Mouse (Mus musculus) CH12.LX (cell line): ENCODE data around the gene Plk3. TPM values are rescaled to one million over a fixed set of nuclear protein-coding genes. Genes with fewer than 3 reads are reported as not detected.

Experiments
- DNase-seq: peaks from one replicate; pipeline ENCODE4 v3.0.0-alpha.2; 2013; ENCODE audit errors: extremely low read depth
- H3K27ac ChIP-seq: 2 replicates; pipeline ENCODE4 v1.5.1; 2012; ENCODE audit warnings: low read depth, mild to moderate bottlenecking, control low read depth, moderate library complexity; ENCODE audit not compliant: insufficient read depth
- H3K27me3 ChIP-seq: replicated peaks from 2 replicates; pipeline ENCODE3; 2012; ENCODE audit warnings: inconsistent platforms
- H3K36me3 ChIP-seq, 2 experiments: replicated peaks in 1 of 2; 2 replicates each; pipeline versions ENCODE3 to v1.6.1; 2012; ENCODE audit warnings: inconsistent platforms in 1 of 2, low read length in 1 of 2, mild to moderate bottlenecking in 1 of 2, mixed read lengths in 1 of 2, moderate library complexity in 1 of 2; ENCODE audit not compliant: control insufficient read depth in 1 of 2, insufficient read depth in 1 of 2
- H3K4me1 ChIP-seq, 2 experiments: 2 replicates each; pipeline ENCODE4 v1.6.1; 2012; ENCODE audit warnings: inconsistent platforms in 1 of 2, moderate library complexity in 1 of 2; ENCODE audit not compliant: insufficient read depth in 2 of 2, control insufficient read depth in 1 of 2
- H3K4me2 ChIP-seq: 2 replicates; pipeline ENCODE4 v1.6.1; 2012; ENCODE audit warnings: low read depth, mild to moderate bottlenecking, control low read depth; ENCODE audit not compliant: poor library complexity, insufficient read depth, severe bottlenecking
- H3K4me3 ChIP-seq, 3 experiments: fragments of 150-350 bp in 1 of 3; sonication (generic) in 1 of 3; replicated peaks in 1 of 3; 2 replicates each; pipeline versions ENCODE3 to v1.5.1; 2011 to 2012; ENCODE audit warnings: low read depth in 2 of 3, low read length in 2 of 3, mild to moderate bottlenecking in 2 of 3, moderate library complexity in 2 of 3, control low read depth in 1 of 3, improper control_type of control experiment in 1 of 3, inconsistent platforms in 1 of 3, mixed read lengths in 1 of 3; ENCODE audit not compliant: poor library complexity in 1 of 3
- H3K79me2 ChIP-seq: replicated peaks from 2 replicates; pipeline ENCODE4 v1.6.1; 2012; ENCODE audit warnings: mild to moderate bottlenecking, moderate library complexity; ENCODE audit not compliant: control insufficient read depth, poor library complexity, insufficient read depth, severe bottlenecking; ENCODE audit errors: extremely low read depth
- H3K9ac ChIP-seq: 2 replicates; pipeline ENCODE4 v1.6.1; 2012; ENCODE audit warnings: low read depth, mild to moderate bottlenecking, control low read depth, moderate library complexity; ENCODE audit not compliant: insufficient read depth
- H3K9me3 ChIP-seq: replicated peaks from 2 replicates; pipeline ENCODE3; 2012; ENCODE audit warnings: low read length, inconsistent platforms, mixed read lengths
- BHLHE40 ChIP-seq: IDR thresholded peaks from 2 replicates; pipeline ENCODE4 v1.6.1; 2011; ENCODE audit warnings: mild to moderate bottlenecking, low read depth, low read length, improper control_type of control experiment
- CHD1 ChIP-seq: IDR thresholded peaks from 2 replicates; pipeline ENCODE4 v1.6.1; 2012; ENCODE audit warnings: low read depth, low read length, improper control_type of control experiment, inconsistent platforms
- CHD2 ChIP-seq: IDR thresholded peaks from 2 replicates; pipeline ENCODE4 v1.6.1; 2011; ENCODE audit warnings: low read length, improper control_type of control experiment
- EP300 ChIP-seq: IDR thresholded peaks from 2 replicates; pipeline ENCODE4 v1.6.1; 2011; ENCODE audit warnings: low read length, improper control_type of control experiment
- GABPA ChIP-seq: IDR thresholded peaks from 2 replicates; pipeline ENCODE4 v1.6.1; 2012; ENCODE audit warnings: low read depth, low read length, improper control_type of control experiment, inconsistent platforms; ENCODE audit not compliant: insufficient replicate concordance
- HCFC1 ChIP-seq: IDR thresholded peaks from 2 replicates; pipeline ENCODE4 v1.6.1; 2012; ENCODE audit warnings: low read depth, mild to moderate bottlenecking, inconsistent platforms, low read length, improper control_type of control experiment
- JUN ChIP-seq: IDR thresholded peaks from 2 replicates; pipeline ENCODE4 v1.6.1; 2011; ENCODE audit warnings: low read depth, mild to moderate bottlenecking, low read length, improper control_type of control experiment, moderate library complexity; ENCODE audit not compliant: insufficient read depth
- JUND ChIP-seq: conservative IDR thresholded peaks from 2 replicates; pipeline ENCODE4 v1.6.1; 2011; ENCODE audit warnings: low read depth, low read length, improper control_type of control experiment
- KAT2A ChIP-seq: IDR thresholded peaks from 2 replicates; pipeline ENCODE4 v1.6.1; 2012; ENCODE audit warnings: low read length, improper control_type of control experiment, inconsistent platforms; ENCODE audit not compliant: insufficient replicate concordance
- MAX ChIP-seq: IDR thresholded peaks from 2 replicates; pipeline ENCODE4 v1.6.1; 2011; ENCODE audit warnings: low read length, improper control_type of control experiment
- MYC ChIP-seq: IDR thresholded peaks from 2 replicates; pipeline ENCODE4 v1.6.1; 2011; ENCODE audit warnings: low read depth, mild to moderate bottlenecking, improper control_type of control experiment, low read length
- NRF1 ChIP-seq: IDR thresholded peaks from 2 replicates; pipeline ENCODE4 v1.6.1; 2014; ENCODE audit warnings: low read depth, mild to moderate bottlenecking, inconsistent platforms, low read length, improper control_type of control experiment, moderate library complexity
- PAX5 ChIP-seq: IDR thresholded peaks from 2 replicates; pipeline ENCODE4 v1.6.1; 2012; ENCODE audit warnings: low read length, inconsistent platforms, mixed read lengths
- POLR2A ChIP-seq: IDR thresholded peaks from 2 replicates; pipeline ENCODE4 v1.6.1; 2011; ENCODE audit warnings: low read depth, mild to moderate bottlenecking, improper control_type of control experiment, low read length
- RAD21 ChIP-seq: IDR thresholded peaks from 2 replicates; pipeline ENCODE4 v1.6.1; 2011; ENCODE audit warnings: low read depth, mild to moderate bottlenecking, low read length, improper control_type of control experiment, moderate library complexity
- SIN3A ChIP-seq: IDR thresholded peaks from 2 replicates; pipeline ENCODE4 v1.6.1; 2012; ENCODE audit warnings: low read length, improper control_type of control experiment, inconsistent platforms
- SMC3 ChIP-seq: IDR thresholded peaks from 2 replicates; pipeline ENCODE4 v1.6.1; 2011; ENCODE audit warnings: low read depth, low read length, improper control_type of control experiment
- TBP ChIP-seq: conservative IDR thresholded peaks from 2 replicates; pipeline ENCODE4 v1.6.1; 2011; ENCODE audit warnings: low read depth, low read length, improper control_type of control experiment
- USF2 ChIP-seq: conservative IDR thresholded peaks from 2 replicates; pipeline ENCODE4 v1.6.1; 2011; ENCODE audit warnings: low read depth, low read length, improper control_type of control experiment
- ZKSCAN1 ChIP-seq: IDR thresholded peaks from 2 replicates; pipeline ENCODE4 v1.6.1; 2012; ENCODE audit warnings: low read depth, inconsistent platforms, low read length, improper control_type of control experiment, borderline replicate concordance
- ZMIZ1 ChIP-seq: IDR thresholded peaks from 2 replicates; pipeline ENCODE4 v1.6.1; 2012; ENCODE audit warnings: low read depth, mild to moderate bottlenecking, inconsistent platforms, low read length, improper control_type of control experiment
- ZNF384 ChIP-seq: IDR thresholded peaks from 2 replicates; pipeline ENCODE4 v1.6.1; 2012; ENCODE audit warnings: low read depth, low read length, improper control_type of control experiment, inconsistent platforms
- dilution Hi-C: fragments of 300-500 bp; cut with MboI; formaldehyde crosslinking; loops from 2 replicates; pipeline ENCODE4 v1.14.3; 2020; ENCODE audit warnings: low sequenced_read_pairs; ENCODE audit not compliant: extremely low pct_unique_long_range_greater_than_20kb, extremely low pct_ligation_motif_present
- in situ Hi-C: fragments of 300-500 bp; cut with MboI; formaldehyde crosslinking; loops from 3 replicates; pipeline ENCODE4 v1.14.3; 2019; ENCODE audit warnings: low sequenced_read_pairs, low pct_ligation_motif_present, low pct_unique_long_range_greater_than_20kb, mixed read lengths
- polyA plus RNA-seq: library from polyadenylated mRNA; unstranded; fragments of >175 nt; gene quantifications from 2 replicates; pipeline ENCODE4 v1.2.1, GENCODE M21; 2012; ENCODE audit warnings: low read depth; ENCODE audit not compliant: insufficient read length
- total RNA-seq, 2 experiments: library from RNA; depleted of rRNA; stranded (reverse); fragments of 300-350 nt in 1 of 2; fragments of >200 nt in 1 of 2; gene quantifications; 2 replicates each; pipeline ENCODE4 v1.2.3; 2012 to 2014

Gene Plk3
- total and polyA plus RNA-seq, 3 experiments: 8.8 to 18.5 (median 12.0) TPM

DNA sequence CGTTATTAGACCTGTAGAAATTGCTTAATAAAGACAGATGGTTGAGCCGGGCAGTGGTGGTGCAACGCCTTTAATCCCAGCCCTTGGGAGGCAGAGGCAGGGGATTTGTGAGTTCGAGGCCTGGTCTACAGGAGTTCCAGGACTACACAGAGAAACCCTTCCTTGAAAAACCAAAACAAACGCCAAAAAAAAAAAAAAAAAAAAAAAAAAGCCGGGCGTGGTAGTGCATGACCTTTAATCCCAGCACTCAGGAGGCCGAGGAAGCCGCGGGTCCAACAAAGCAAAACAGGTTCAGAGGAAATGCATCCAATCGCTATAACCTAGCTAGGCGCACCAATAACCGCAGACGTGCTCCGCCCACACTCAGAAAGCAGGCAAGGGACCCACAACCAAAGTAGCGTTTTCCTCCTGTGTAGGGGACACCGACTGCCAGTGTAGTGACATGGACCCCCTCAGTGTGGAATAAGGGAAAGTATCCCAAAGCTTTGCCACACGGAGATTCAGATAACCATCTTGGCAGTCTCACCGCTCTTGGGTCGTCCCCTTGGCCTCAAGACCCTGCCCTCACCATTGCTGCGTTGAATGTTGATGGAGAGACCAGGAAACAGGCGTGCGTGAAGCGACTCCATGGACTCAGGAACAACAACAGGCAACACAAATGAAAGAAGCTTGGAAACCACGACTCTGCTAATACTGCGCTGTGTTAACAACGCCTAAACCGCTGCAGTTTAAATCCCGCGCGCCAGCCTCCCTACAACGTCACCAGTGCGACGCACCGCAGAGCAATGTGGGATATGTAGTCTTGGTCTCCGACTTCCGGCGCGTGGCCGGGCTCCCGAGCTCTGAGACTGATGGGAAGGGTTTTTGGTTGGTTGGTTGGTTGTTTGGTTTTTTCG lies 48.3 kb upstream of the Plk3 start, which contains the start of gene Kif2c (continued):
- TF ChIP-seq JUND (no peak), ZKSCAN1 (no peak; the same call in 1 of the 2 replicates), POLR2A (peak; percentile 84), JUN (no peak), GABPA (peak; percentile 92; the same call in 1 of the 2 replicates), CHD2 (peak; percentile 94), MYC (peak; percentile 75), NRF1 (peak; percentile 41)

DNA sequence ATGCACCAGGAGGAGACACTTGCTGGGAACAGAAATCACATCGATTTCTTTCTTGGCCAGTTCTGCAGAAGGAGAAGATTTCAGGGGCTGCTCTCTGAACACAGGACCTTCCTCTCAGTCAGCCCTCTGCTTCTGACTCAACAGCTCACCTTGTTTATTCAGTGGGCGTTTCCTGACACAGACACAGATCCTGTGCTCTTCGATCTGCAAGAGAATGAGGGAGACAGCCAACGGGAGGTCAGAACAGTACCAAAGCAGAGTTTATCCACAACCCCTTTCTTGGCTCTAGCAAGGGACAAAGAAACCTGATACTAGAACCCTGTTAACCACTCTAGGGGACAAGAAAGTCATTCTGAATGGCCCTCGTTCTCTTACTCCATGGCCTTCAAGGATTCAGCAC lies 36.2 kb upstream of the Plk3 start:
- Histone ChIP-seq H3K79me2 (no peaks in the 10 kb centered on the region), H3K27me3 (no peaks in the 10 kb centered on the region), H3K4me2 (no peak overlapping the region), H3K9ac (no peak overlapping the region), H3K9me3 (no peaks in the 10 kb centered on the region), H3K27ac (no peak overlapping the region), H3K36me3 (peaks cover 90 to 98% of the 10 kb centered on the region in 2 experiments), H3K4me1 (peaks cover 0 to 13% of the 10 kb centered on the region in 2 experiments; a peak in 1 of 4 replicates), H3K4me3 (no peak overlapping the region)
- dilution Hi-C loops: no loop called here
- DNase-seq: no peak
- TF ChIP-seq EP300: no peak
- TF ChIP-seq ZMIZ1: no peak
- in situ Hi-C loops: no loop called here

DNA sequence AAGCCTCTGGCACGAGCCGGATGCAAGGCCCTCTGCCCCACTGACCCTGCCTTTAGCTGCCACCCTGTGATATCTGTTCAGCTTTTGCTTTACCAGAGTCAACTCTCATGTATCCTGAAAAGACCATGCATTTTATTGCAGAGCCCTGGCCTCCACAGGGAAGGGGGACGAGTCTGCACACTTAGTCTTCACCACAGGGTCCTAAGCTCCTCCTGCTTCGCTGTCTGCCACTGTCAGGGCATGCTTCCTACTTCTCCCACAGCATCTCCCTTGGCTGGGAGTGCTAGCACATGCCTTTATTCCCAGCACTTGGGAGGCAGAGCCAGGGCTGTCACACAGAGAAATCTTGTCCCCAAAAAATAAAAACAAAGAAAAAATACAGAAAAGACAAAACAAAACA lies 27.4 kb upstream of the Plk3 start:
- in situ Hi-C loops: no loop called here
- TF ChIP-seq HCFC1 (no peak), TBP (no peak), CHD1 (no peak), CHD2 (no peak), EP300 (no peak), SMC3 (no peak), GABPA (no peak), PAX5 (no peak), JUN (no peak), NRF1 (no peak), MAX (no peak), SIN3A (no peak), USF2 (no peak), BHLHE40 (no peak), KAT2A (no peak), ZNF384 (no peak), RAD21 (no peak)
- TF ChIP-seq, all 38 proteins: peak for 0

More for the DNA sequence above, 27.4 kb upstream of the Plk3 start:
- H3K4me1 ChIP-seq: peaks cover 0 to 5% of the 10 kb centered on the region in 2 experiments; a peak in 1 of 4 replicates
- H3K79me2 ChIP-seq: no peaks in the 10 kb centered on the region
- no peaks in the 10 kb centered on the region for H3K9me3 ChIP-seq
- no peak overlapping the region for H3K27ac ChIP-seq
- H3K4me2 ChIP-seq: no peak overlapping the region
- H3K4me3 ChIP-seq: no peak overlapping the region
- DNase-seq: no peak
- dilution Hi-C loops: no loop called here
- no peaks in the 10 kb centered on the region for H3K27me3 ChIP-seq
- peaks cover 47 to 70% of the 10 kb centered on the region in 2 experiments for H3K36me3 ChIP-seq
- no peak overlapping the region for H3K9ac ChIP-seq
